Mouse (Mus musculus) adrenal gland, adult 10 weeks (tissue): ENCODE results near the gene Eif4e2. TPM values are rescaled to one million over a fixed set of nuclear protein-coding genes. Genes with fewer than 3 reads are reported as not detected.

ENCODE experiments used
- polyA plus RNA-seq: library from polyadenylated mRNA; stranded (reverse); fragments of 350-450 nt; fragmentation: Illumina TruSeq; extraction: RNeasy Lipid Tissue Mini Kit (QIAGEN cat#74804); gene quantifications from one replicate; pipeline ENCODE4 v1.2.3, GENCODE M21; 2014; ENCODE audit warnings: low read depth, low replicate concordance

Gene Eif4e2
- 32.0 TPM for polyA plus RNA-seq

GRCm38 (mm10) chr1:87213735-87214704 is at the start of gene Eif4e2:
TSS of gene Eif4e2 (plus strand) at chr1:87213914.

DNA sequence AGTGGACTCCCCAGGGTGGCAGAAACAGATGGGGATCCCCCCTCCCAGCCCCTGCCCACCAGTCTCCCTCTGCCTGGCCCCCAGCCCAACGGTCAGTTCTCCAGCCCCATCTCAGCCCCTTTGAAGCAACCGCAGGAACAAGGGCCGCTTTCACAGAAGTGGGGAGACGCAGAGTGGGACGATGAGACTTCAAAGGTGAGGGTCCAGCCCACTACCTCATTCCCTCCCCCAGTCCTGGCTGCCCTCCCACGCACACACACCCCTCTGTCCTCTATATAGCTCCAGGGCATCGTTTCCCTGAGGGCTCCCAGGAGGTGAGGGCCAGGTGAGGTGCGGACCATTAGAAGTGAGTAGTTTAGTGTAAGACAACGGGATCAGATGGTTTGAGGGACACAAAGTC is 30.7 kb upstream of the Eif4e2 start, which contains the start of gene Prss56:
Gene Prss56, plus strand, starts transcription at position 301 of the 400 bp plus-strand sequence.

GRCm38 (mm10) chr1:87190429-87190828 is 23.3 kb upstream of the Eif4e2 start, which contains the start of gene Chrnd:
TSS of gene Chrnd (plus strand) at chr1:87190607.

DNA sequence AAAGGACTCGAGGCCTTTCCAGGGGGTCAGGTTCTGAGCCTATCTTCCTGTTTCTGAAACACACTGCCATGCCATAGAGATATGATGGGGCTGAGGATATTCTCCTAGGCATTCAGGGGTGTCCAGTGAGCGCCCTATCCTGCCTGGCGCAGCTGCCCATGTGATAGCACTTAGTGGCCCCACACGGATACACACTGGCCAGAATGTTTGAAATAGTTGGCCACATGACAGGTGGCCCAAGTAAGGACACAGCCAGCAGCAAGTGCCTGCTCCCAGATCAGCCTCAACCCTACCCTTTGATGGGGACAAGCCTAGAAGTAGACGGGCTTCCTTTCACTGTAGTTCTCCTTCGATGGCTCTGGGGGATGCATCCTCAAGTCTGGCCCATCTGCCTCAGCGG is 9.2 kb upstream of the Eif4e2 start, which contains the start of gene Chrng:
Gene Chrng, plus strand, starts transcription at position 193 of the 400 bp plus-strand sequence.

DNA sequence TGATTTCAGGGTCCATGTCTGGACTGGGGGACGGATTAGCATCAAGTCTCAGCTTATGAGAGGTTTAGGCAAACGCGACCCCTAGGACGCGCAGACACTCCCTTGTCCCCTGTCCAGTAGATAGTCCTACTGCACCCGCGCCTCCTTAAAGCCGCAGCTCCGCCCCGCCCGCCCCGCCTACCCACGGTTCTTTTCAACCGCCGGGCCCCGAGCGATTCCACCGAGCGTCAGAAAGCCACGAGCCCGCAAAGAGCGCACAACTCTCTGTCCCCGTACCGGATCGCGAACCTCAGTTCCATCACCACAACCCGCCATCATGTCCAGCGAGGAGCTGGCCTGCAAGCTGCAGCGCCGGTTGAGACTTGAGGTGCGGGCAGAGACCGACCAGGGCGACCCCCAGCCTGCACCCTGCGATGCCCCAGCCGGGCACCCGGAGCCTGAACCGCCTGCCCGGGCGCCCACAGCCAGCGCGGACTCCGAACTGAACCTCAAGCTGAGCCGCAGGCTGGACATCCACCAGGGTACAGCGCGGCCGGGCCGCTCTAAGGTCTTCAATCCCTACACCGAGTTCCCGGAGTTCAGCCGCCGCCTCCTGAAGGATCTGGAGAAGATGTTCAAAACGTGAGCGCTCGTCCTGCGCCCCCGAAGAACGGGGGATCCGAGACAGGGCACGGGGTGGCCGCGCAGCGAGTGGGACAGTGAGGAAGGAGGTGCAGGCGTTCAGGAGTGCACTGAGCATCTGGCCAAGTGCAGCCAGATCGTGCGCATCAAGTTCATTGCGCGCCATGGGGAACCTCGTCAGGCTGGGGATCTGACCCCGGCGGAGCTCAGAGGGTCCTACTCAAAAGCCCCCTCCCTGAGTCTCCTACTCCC is 50.7 kb downstream of the Eif4e2 start, which contains the start of gene Efhd1:
Gene Efhd1, plus strand, starts transcription at position 230 of the 873 bp plus-strand sequence.

Other genes starting within 250 kb of the Eif4e2 start
- not detected for gene Alppl2, start 124.0 kb upstream of the Eif4e2 start, polyA plus RNA-seq
- not detected for gene Alpi, start 112.3 kb upstream of the Eif4e2 start, polyA plus RNA-seq
- gene Akp3, start 88.9 kb upstream of the Eif4e2 start, polyA plus RNA-seq: not detected
- gene Ecel1, start 57.4 kb upstream of the Eif4e2 start, polyA plus RNA-seq: not detected
- gene Prss56, start 30.6 kb upstream of the Eif4e2 start, polyA plus RNA-seq: not detected
- gene Chrnd, start 23.3 kb upstream of the Eif4e2 start, polyA plus RNA-seq: not detected
- gene Chrng, start 9.3 kb upstream of the Eif4e2 start, polyA plus RNA-seq: not detected
- gene Efhd1, start 50.4 kb downstream of the Eif4e2 start, polyA plus RNA-seq: 552 TPM
- 121 TPM for gene Gigyf2, start 113.1 kb downstream of the Eif4e2 start, polyA plus RNA-seq
- gene Kcnj13, start 180.8 kb downstream of the Eif4e2 start, polyA plus RNA-seq: not detected